Mouse (Mus musculus) liver, embryonic 16.5 days (tissue): ENCODE results near the gene Gm28035. TPM values are rescaled to one million over a fixed set of nuclear protein-coding genes. Genes with fewer than 3 reads are reported as not detected.

Source experiments
- ATAC-seq: fragments of 200-750 bp; cut with Nextera tagmentation; 2 replicates; pipeline ENCODE4 v1.8.0; 2017; ENCODE audit warnings: low read depth, mild to moderate bottlenecking, moderate number of reproducible peaks, moderate library complexity
- H3K27ac ChIP-seq: fragments of 300-500 bp; sonication (generic); 2 replicates; pipeline ENCODE4 v1.5.1; 2014; ENCODE audit warnings: mild to moderate bottlenecking, low read length
- H3K27me3 ChIP-seq: fragments of 300-500 bp; sonication (generic); 2 replicates; pipeline ENCODE4 v1.6.1; 2014; ENCODE audit warnings: low read depth, low read length, mixed read lengths; ENCODE audit not compliant: control insufficient read depth, insufficient read depth
- H3K36me3 ChIP-seq: fragments of 300-500 bp; sonication (generic); 2 replicates; pipeline ENCODE4 v1.6.1; 2014; ENCODE audit warnings: mild to moderate bottlenecking; ENCODE audit not compliant: control insufficient read depth, insufficient read depth
- H3K4me1 ChIP-seq: fragments of 300-500 bp; sonication (generic); 2 replicates; pipeline ENCODE4 v1.6.1; 2014; ENCODE audit warnings: low read depth, low read length, mixed read lengths; ENCODE audit not compliant: control insufficient read depth
- H3K4me2 ChIP-seq: fragments of 300-500 bp; sonication (generic); 2 replicates; pipeline ENCODE4 v1.6.1; 2014; ENCODE audit warnings: low read depth, low read length, mixed read lengths
- H3K4me3 ChIP-seq: fragments of 300-500 bp; sonication (generic); 2 replicates; pipeline ENCODE4 v1.5.1; 2014; ENCODE audit warnings: low read depth, mild to moderate bottlenecking, low read length
- H3K9ac ChIP-seq: fragments of 300-500 bp; sonication (generic); 2 replicates; pipeline ENCODE4 v1.6.1; 2014; ENCODE audit warnings: low read depth, low read length
- H3K9me3 ChIP-seq: fragments of 300-500 bp; sonication (generic); replicated peaks from 2 replicates; pipeline ENCODE4 v1.6.1; 2016; ENCODE audit warnings: low read length; ENCODE audit not compliant: control insufficient read depth
- WGBS: fragments of 180-500 bp; shearing (Covaris S2); extraction: QIAGEN DNeasy Blood & Tissue Kit; methylation state at CpG from one replicate; pipeline ENCODE4 v1.1.7; 2014; ENCODE audit not compliant: insufficient replicate concordance; 5-methylcytosine and 5-hydroxymethylcytosine counted together
- polyA plus RNA-seq: library from polyadenylated mRNA; unstranded; fragments of >200 nt; fragmentation: Nextera tagmentation; extraction: Ambion mirVana; gene quantifications from 2 replicates; pipeline ENCODE4 v1.2.1, GENCODE M21; 2015

Gm28035 gene
- polyA plus RNA-seq, 1 experiment from 2014 or later, result 0.15 TPM

DNA sequence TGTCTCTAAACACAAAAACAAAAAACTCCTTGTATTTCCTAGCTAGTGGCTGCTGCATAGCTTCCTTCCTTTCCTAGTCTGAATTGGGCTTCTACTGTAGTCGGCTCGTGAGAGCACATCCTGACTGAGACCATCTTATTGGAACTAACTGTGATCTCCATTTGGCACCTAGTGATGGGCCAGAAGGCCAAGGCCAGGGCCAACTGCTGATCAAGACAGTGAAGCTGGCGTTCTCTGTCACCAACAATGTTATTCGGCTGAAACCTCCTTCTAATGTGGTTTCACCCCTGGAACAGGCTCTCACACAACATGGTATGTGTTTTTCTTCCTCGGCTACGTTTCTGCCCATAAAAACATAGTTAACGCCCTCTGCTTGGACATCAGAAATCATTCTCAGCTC, 86.9 kb downstream of the Gm28035 start:
- H3K4me3 ChIP-seq, result no peak overlapping the region
- no peak overlapping the region for H3K9ac ChIP-seq
- H3K27ac ChIP-seq, result no peak overlapping the region
- no peak overlapping the region for H3K4me2 ChIP-seq
- no peaks in the 10 kb centered on the region for H3K27me3 ChIP-seq
- no peak for ATAC-seq
- no peaks in the 10 kb centered on the region for H3K9me3 ChIP-seq
- no peaks in the 10 kb centered on the region for H3K4me1 ChIP-seq
- H3K36me3 ChIP-seq, result peaks cover 43% of the 10 kb centered on the region
- WGBS, result 80% methylated on average over 7 of the region's 7 CpGs

DNA sequence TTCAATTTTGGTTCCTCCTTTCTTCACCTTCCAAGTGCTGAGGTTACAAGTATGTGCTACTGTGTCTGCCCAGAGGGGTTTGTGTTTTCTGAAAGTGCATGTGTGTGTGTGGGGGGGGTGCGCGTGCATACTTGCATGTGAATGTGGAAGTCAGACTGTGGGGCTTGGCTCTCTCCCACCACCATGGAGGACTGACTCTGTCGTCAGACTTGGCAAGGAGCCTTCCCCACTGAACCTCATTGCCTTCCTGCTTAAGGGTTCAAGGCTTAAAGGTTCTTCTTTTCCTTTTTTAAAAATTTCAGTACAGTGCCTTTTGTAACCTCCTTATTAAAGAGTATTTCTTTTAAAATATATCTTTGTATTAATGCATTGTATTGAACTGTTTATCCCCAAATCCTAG, 88.4 kb downstream of the Gm28035 start:
- Histone ChIP-seq H3K9ac (no peak overlapping the region), H3K4me3 (no peak overlapping the region), H3K27ac (no peak overlapping the region), H3K4me2 (no peak overlapping the region), H3K9me3 (no peaks in the 10 kb centered on the region), H3K36me3 (peaks cover 36% of the 10 kb centered on the region), H3K4me1 (no peaks in the 10 kb centered on the region), H3K27me3 (no peaks in the 10 kb centered on the region)
- 80% methylated on average over 3 of the region's 3 CpGs for WGBS
- no peak for ATAC-seq

Other genes with a start within 250 kb of the Gm28035 start
- gene Wdr34, start 191.7 kb upstream of the Gm28035 start, polyA plus RNA-seq, result 5.3 and 5.7 TPM in 2 replicates
- 117 and 130 TPM in 2 replicates for gene Set, start 183.2 kb upstream of the Gm28035 start, polyA plus RNA-seq
- gene Pkn3, start 162.9 kb upstream of the Gm28035 start, polyA plus RNA-seq, result 2.1 and 2.3 TPM in 2 replicates
- 17.6 and 18.7 TPM in 2 replicates for gene Zdhhc12, start 146.9 kb upstream of the Gm28035 start, polyA plus RNA-seq
- 2.3 and 2.5 TPM in 2 replicates for gene Zer1, start 116.0 kb upstream of the Gm28035 start, polyA plus RNA-seq
- 1.7 and 2.3 TPM in 2 replicates for gene Tbc1d13, start 106.8 kb upstream of the Gm28035 start, polyA plus RNA-seq
- 16.4 and 19.8 TPM in 2 replicates for gene Endog, start 69.1 kb upstream of the Gm28035 start, polyA plus RNA-seq
- gene Spout1, start 62.1 kb upstream of the Gm28035 start, polyA plus RNA-seq, result 22.5 and 22.8 TPM in 2 replicates
- gene Kyat1, start 34.7 kb upstream of the Gm28035 start, polyA plus RNA-seq, result 13.1 and 14.2 TPM in 2 replicates
- gene Lrrc8a, start 2.9 kb upstream of the Gm28035 start, polyA plus RNA-seq, result 11.2 and 11.9 TPM in 2 replicates
- 14.4 and 16.0 TPM in 2 replicates for gene Phyhd1, start 25.6 kb downstream of the Gm28035 start, polyA plus RNA-seq
- gene Gm28038, start 40.5 kb downstream of the Gm28035 start, polyA plus RNA-seq, result not detected in 2 replicates
- 11.7 and 12.4 TPM in 2 replicates for gene Dolk, start 45.8 kb downstream of the Gm28035 start, polyA plus RNA-seq
- gene Nup188, start 45.8 kb downstream of the Gm28035 start, polyA plus RNA-seq, result 11.9 and 16.1 TPM in 2 replicates
- gene Sh3glb2, start 118.8 kb downstream of the Gm28035 start, polyA plus RNA-seq, result 17.0 and 19.1 TPM in 2 replicates
- gene Miga2, start 123.7 kb downstream of the Gm28035 start, polyA plus RNA-seq, result 6.5 and 7.2 TPM in 2 replicates
- gene Dolpp1, start 151.7 kb downstream of the Gm28035 start, polyA plus RNA-seq, result 14.7 and 16.5 TPM in 2 replicates
- 24.2 and 31.3 TPM in 2 replicates for gene Crat, start 175.2 kb downstream of the Gm28035 start, polyA plus RNA-seq
- 121 TPM in 2 replicates for gene Ptpa, start 175.5 kb downstream of the Gm28035 start, polyA plus RNA-seq
- 0.07 TPM in 1 of 2 replicates, not detected in the other for gene Ier5l, start 233.7 kb downstream of the Gm28035 start, polyA plus RNA-seq